Mouse (Mus musculus) heart, adult 2 months (tissue): ENCODE data around the gene Card9.

Experiments
- CTCF ChIP-seq: fragments of 200-600 bp; IDR thresholded peaks from 2 replicates; pipeline ENCODE4 v1.8.1; 2022; ENCODE audit warnings: antibody characterized with exemption, mild to moderate bottlenecking, moderate library complexity
- EP300 ChIP-seq: fragments of 200-500 bp; IDR thresholded peaks from 2 replicates; pipeline ENCODE4 v1.6.1; 2011; ENCODE audit warnings: low read depth, low read length, control low read depth; ENCODE audit not compliant: insufficient read depth
- POLR2A ChIP-seq: fragments of 200-500 bp; IDR thresholded peaks from 2 replicates; pipeline ENCODE4 v1.6.1; 2011; ENCODE audit warnings: mild to moderate bottlenecking, low read depth, low read length, control low read depth; ENCODE audit not compliant: insufficient read depth

DNA sequence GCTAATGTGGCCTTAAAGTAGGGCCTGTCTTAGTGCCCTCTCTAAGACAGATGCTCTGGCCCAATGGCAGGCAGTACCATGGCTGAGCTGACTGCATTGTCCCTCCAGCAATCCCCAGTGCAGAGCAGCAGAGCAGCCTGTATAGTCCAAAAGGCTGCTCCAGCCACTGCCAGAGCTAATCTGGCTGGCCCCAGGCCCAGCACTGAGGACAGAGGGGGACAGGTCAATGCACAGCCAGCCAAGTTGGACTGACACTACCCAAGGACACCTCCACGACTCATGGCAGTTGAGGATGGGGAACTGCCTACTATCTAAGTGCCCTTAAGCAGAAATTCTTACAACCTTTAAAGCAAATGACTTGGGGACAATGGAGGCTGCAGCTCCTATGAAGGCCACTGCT lies 7.9 kb upstream of the Card9 start:
- no peak for TF ChIP-seq CTCF
- no peak for TF ChIP-seq EP300
- no peak for TF ChIP-seq POLR2A
